Mouse (Mus musculus): ENCODE results near the gene B9d2.

B9d2 gene

GRCm38 (mm10) chr7:25731294-25732055, 50.9 kb downstream of the B9d2 start:
- no peak for DNase-seq (ENCODE audit: low spot score in 2 of 2)

- DNase-seq (ENCODE audit: low spot score in 2 of 2), result no peak
These were observed 54.4 kb downstream of the B9d2 start for GRCm38 (mm10) chr7:25734991-25735390.
